Mouse (Mus musculus) cerebellum, adult 11-12 months (tissue): Measurements from ENCODE around the gene Acsl1.
"Not testable (repeated sequence)": the region's sequence is repeated elsewhere in the genome, so short reads cannot be mapped to it uniquely, and the experiment has no call there.

Source experiments
- DNase-seq: peaks from one replicate; pipeline ENCODE4 v3.0.0; 2022

Gene Acsl1

DNA sequence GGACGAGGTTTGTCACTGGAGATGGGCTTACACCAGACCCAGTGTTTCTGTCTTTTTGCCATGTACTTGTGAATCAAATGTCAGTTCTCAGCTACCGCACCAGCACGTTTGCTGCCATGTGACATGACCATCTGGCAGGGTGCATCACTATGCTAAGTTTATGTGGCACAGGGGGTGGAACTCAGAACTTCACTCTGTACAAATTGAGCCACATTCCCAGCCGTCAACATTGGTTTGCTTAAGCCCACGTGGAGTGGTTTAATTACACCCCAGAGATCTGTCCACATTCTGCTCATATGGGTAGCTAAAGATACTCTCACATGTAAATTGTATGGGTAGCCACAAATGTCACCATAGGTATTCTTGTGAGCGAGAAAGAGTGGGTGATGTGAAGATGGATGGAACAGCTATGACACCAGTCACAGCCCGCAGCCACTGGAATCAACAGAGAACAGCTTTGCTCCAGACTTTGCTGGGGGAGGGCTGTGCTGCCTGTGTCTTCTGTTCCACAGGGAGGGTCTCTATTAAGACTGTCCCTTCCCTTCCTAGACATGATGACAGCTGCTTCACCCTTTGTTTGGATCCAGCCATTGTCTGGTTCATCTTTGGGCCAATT is 96.2 kb downstream of the Acsl1 start:
- no peak for DNase-seq

DNA sequence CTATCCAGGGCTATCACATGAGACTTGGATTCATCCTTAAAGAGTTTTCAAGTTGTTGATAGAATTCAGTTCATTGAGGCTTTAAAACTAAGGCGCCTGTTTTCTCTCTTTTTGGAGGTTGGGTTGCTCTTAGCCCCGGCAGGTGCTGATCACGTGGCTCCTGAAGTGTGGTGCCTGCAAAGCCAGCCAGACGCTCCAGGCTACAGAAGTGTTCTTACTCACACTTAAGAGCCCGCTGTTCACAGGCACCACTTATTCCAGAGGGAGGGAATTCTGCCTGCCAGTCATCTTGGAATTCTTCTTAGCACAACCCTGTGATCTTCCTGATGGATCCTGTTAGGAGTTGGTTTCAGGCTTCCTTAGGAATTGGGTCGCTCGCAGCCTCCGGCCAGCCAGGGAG is 97.1 kb downstream of the Acsl1 start:
- no peak for DNase-seq

- DNase-seq, result no peak
These were observed 98.1 kb downstream of the Acsl1 start for GRCm38 (mm10) chr8:46568942-46569341.

DNA sequence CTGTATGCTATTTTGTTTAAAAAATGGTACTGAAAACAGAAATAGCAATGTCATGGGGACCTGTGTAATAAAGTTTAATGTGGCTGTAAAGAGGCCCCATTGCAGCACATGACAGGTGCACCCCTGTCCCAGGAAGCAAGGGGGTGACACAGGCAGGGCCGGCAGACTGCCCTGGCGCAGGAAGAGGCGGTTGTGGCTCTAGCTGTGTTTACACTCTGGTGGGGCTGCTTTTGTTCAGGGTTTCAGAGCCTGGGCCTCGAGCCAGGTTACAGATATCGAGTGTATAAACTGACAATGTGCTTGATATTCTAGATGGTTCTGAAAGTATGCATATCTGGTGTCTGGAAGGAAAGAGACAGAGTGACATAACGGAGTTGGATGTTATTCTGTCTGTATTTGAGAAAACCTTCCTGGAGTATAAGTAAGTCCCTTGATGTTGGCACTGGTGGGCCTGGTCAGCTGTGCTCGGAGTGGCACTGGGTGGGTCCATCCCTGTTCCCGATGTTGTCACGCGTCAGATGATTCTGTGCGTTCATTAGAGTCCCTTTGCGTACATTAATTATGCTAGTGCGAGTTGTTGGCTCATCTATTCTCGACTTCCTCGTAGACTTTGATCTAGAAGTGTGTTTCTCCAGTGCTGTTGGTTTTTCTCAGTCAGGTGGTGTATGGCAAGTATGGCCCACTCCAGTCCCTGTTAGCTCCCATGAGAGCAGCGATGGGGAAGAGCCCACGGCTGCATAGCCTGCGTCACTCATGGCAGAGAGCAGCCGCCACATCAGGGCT is 99.0 kb downstream of the Acsl1 start:
- DNase-seq, result no peak

DNA sequence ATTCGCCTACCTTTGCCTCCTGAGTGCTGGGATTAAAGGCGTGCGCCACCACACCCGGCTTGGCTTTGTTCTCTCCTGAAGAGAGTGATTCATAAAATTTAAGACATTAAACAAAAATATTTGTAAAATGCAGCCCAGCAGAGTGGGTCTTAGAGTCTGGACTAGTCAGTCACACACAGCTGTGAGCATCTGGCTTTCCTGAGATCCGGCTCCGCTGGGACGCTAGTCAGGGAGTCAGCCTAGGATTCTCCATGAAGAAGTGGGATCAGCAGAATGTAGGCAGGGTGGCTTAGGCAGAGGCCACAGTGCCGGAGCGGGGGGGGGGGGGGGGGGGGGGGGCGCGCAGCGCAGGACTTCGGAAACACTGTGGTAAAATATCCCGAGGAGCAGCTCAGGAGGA is 99.8 kb downstream of the Acsl1 start:
- no peak for DNase-seq

GRCm38 (mm10) chr8:46573446-46573845 is 102.6 kb downstream of the Acsl1 start:
- no peak for DNase-seq

DNA sequence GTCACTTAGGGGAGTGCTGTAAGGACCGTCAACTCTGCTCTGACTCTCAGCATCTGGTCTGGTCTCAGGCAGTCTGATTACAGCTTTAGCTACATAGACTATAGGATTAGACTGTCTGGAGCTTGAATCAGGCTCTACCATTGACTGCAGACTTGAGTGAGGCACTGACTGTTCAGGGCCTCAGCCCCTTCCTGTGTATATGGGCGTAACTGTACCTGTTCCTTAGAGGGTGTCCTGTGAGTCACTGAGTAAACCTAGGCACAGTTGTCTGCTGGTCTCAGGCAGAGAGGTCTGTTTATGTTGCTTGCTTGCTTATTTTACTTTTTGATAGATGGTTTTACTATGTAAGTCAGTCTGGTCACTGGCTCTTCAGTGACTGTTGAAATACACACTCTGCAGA is 103.1 kb downstream of the Acsl1 start:
- no peak for DNase-seq

DNA sequence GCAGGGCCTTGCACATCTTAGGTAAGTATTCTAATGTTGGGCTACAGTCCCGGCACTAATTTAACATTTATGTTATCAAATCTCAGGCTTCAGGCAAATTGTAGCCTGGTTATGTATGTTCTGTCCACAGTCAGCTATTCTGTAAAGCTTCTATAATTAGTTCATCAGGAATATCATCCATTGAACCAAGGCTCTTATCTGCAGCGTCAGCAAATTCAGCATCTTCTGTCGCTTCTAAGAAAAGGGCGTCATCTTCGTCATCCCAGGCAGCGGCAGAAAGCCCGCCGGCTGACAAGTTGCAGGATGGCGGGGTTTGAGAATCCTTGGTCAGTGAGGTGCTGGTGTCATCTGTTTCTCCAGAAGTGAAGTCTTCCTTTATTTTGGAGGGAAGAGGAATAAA is 108.0 kb downstream of the Acsl1 start:
- no peak for DNase-seq

DNA sequence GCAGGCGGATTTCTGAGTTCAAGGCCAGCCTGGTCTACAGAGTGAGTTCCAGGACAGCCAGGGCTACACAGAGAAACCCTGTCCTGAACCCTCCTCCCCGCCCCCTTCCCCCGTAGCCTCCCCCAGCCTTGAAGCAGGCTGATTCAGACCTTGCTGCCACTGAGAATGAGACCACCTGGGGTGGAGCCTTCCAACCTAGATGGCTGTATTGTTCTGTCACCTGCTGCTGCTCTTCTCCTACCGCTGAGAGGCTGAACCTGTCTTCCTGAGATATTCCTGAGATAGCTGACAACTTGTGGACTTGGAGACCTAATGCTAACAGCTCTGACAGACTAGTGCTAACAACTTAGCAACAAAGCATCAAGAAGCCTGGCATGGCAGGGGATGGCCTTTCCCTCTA is 113.5 kb downstream of the Acsl1 start:
- DNase-seq, result not testable (repeated sequence)

DNA sequence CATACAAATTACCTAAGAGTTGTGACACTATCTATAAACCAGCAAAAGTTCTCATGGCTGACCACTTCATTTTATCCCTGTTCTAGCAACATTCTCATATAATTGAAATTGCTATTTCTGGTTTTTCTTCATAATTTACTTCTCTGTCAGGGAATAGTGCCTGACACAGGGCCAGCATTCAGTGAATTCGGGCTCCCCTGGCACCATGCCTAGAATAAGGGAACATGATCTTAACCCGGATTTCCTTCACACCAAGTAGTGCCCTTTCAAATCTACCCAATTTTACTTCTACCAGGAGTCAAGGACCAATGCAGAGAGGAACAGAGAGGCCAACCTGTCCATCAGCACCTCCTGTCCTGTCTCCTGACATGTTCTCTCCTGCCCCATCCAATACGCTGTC is 114.7 kb downstream of the Acsl1 start:
- no peak for DNase-seq
